Mouse (Mus musculus) hindbrain, embryonic 16.5 days (tissue): ENCODE measurements at regions not wholly inside any gene's neighbourhood (a gene's known extent, or its start where the extent isn't known, plus 50 kb on each side); places are given as distances from the start of the nearest gene placed in this dataset.

ENCODE experiments used
- ATAC-seq: fragments of 200-750 bp; cut with Nextera tagmentation; 2 replicates; pipeline ENCODE4 v1.8.0; 2017; ENCODE audit warnings: moderate TSS enrichment, moderate library complexity
- H3K27ac ChIP-seq: fragments of 300-500 bp; sonication (generic); 2 replicates; pipeline ENCODE4 v1.5.1; 2014; ENCODE audit warnings: low read depth, mild to moderate bottlenecking, control low read depth, low read length, moderate library complexity
- H3K27me3 ChIP-seq: fragments of 300-500 bp; sonication (generic); replicated peaks from 2 replicates; pipeline ENCODE4 v1.6.1; 2014; ENCODE audit warnings: low read length; ENCODE audit not compliant: control insufficient read depth, insufficient read depth
- H3K36me3 ChIP-seq: fragments of 300-500 bp; sonication (generic); 2 replicates; pipeline ENCODE4 v1.6.1; 2014; ENCODE audit warnings: mild to moderate bottlenecking, low read length, moderate library complexity, mixed read lengths; ENCODE audit not compliant: control insufficient read depth, insufficient read depth
- H3K4me1 ChIP-seq: fragments of 300-500 bp; sonication (generic); 2 replicates; pipeline ENCODE4 v1.6.1; 2014; ENCODE audit warnings: low read depth, low read length; ENCODE audit not compliant: control insufficient read depth, insufficient read depth
- H3K4me2 ChIP-seq: fragments of 300-500 bp; sonication (generic); 2 replicates; pipeline ENCODE4 v1.6.1; 2014; ENCODE audit warnings: mild to moderate bottlenecking, low read length, control low read depth, moderate library complexity
- H3K4me3 ChIP-seq: fragments of 300-500 bp; sonication (generic); 2 replicates; pipeline ENCODE4 v1.5.1; 2014; ENCODE audit warnings: mild to moderate bottlenecking, low read length, control low read depth, moderate library complexity
- H3K9ac ChIP-seq: fragments of 300-500 bp; sonication (generic); 2 replicates; pipeline ENCODE4 v1.6.1; 2014; ENCODE audit warnings: low read depth, mild to moderate bottlenecking, control low read depth, low read length, moderate library complexity
- H3K9me3 ChIP-seq: fragments of 300-500 bp; sonication (generic); 2 replicates; pipeline ENCODE4 v1.6.1; 2014; ENCODE audit warnings: mild to moderate bottlenecking, low read length, moderate library complexity; ENCODE audit not compliant: control insufficient read depth
- WGBS: fragments of 180-500 bp; shearing (Covaris S2); extraction: QIAGEN DNeasy Blood & Tissue Kit; methylation state at CpG from one replicate; pipeline ENCODE4 v1.1.7; 2014; 5-methylcytosine and 5-hydroxymethylcytosine counted together

DNA sequence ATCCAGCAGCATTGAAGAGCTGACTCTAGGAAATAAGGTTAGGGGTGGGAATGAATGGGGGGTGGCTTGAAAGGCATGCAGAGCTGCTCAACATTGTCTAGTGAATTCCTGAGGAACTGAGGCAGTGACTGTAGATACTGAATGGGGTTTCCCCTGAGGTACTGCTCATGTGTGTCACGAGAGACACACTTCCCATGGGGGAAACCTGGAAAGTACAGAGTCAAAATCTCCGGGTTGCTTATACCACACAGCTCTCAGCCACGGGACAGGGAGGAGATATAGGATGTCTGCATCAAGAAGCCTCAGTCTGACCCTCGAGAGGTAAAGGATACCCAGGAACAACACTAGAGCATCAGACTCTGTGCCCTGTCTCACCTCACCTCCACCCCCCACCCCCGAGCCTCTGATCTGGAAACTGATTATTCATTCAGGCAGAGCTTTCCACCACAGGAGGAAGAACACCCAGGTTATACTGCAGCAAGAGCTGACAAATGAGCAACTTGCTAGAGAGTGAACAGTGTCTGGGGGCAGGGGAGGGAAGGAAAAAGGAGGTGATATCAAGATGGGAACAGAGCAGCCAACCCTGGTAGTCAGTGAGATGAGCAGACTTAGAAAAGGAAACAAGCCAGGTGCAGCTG lies 102.3 kb upstream of the Nfe2l3 start:
- Histone ChIP-seq H3K4me3 (no peak overlapping the region), H3K27ac (no peak overlapping the region), H3K36me3 (no peaks in the 10 kb centered on the region), H3K4me1 (peaks cover 2% of the 10 kb centered on the region; the same call in 1 of the 2 replicates), H3K27me3 (no peaks in the 10 kb centered on the region), H3K9me3 (no peaks in the 10 kb centered on the region), H3K9ac (no peak overlapping the region), H3K4me2 (no peak overlapping the region)
- ATAC-seq, result no peak
- WGBS, result 63% methylated on average over 5 of the region's 5 CpGs

DNA sequence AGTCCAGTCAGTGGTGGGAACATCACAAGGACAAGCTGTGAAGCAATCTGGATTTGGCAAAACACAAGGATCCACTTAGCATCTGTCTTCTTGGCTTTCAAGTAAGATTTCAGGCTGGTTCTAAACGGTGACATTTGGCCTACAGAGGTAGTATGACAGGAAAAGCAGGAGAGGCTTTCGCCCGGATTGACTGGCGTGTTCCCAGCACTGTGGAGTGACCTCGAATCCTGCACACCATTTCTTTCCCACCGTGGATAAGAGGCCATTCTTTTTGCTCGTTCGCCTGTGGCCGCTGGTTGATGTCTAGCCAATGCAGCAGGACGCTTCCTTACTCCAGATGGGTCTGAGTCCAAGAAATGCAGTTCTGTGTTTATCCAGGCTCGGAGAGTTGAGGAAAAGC lies 99.6 kb upstream of the Nfe2l3 start:
- Histone ChIP-seq H3K9me3 (no peaks in the 10 kb centered on the region), H3K4me1 (peaks cover 2% of the 10 kb centered on the region; the same call in 1 of the 2 replicates), H3K4me3 (no peak overlapping the region), H3K9ac (no peak overlapping the region), H3K36me3 (no peaks in the 10 kb centered on the region), H3K4me2 (peak overlapping the region; percentile 16; the same call in 1 of the 2 replicates), H3K27me3 (no peaks in the 10 kb centered on the region), H3K27ac (no peak overlapping the region)
- WGBS, result 52% methylated on average over 11 of the region's 11 CpGs
- ATAC-seq, result peak; percentile 51; the same call in 1 of the 2 replicates

GRCm38 (mm10) chr6:51333722-51334360 lies 98.6 kb upstream of the Nfe2l3 start:
- Histone ChIP-seq H3K9ac (no peak overlapping the region), H3K27ac (peak overlapping the region; percentile 48; the same call in 1 of the 2 replicates), H3K9me3 (no peaks in the 10 kb centered on the region), H3K4me3 (no peak overlapping the region), H3K4me1 (peaks cover 2% of the 10 kb centered on the region; the same call in 1 of the 2 replicates), H3K27me3 (no peaks in the 10 kb centered on the region), H3K36me3 (no peaks in the 10 kb centered on the region), H3K4me2 (no peak overlapping the region)
- 43% methylated on average over 7 of the region's 7 CpGs for WGBS
- ATAC-seq, result no peak

DNA sequence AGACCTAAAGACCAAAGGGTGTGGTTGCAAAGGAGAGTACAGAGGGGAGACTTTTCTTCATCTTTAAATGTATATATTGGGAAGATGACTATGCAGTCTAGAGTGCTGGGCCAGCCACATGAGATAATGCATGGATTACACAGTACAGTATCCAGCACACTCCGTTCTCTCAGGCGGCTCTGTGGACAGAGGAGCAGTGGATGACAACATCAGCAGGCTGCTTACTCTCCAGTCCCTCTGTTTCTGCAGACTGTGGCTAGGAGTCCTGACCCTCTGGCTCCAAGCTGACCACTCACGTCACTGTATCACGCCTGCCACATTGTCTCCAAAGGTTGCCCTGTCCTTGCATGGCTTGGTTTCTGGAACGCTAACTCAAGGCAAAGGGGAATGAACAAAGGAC lies 97.2 kb upstream of the Nfe2l3 start:
- H3K4me3 ChIP-seq, result no peak overlapping the region
- H3K9ac ChIP-seq, result no peak overlapping the region
- ATAC-seq, result no peak; the same call in 1 of the 2 replicates
- no peaks in the 10 kb centered on the region for H3K36me3 ChIP-seq
- H3K4me2 ChIP-seq, result no peak overlapping the region
- H3K27me3 ChIP-seq, result no peaks in the 10 kb centered on the region
- WGBS, result 76% methylated on average over 5 of the region's 5 CpGs
- H3K27ac ChIP-seq, result no peak overlapping the region
- peaks cover 2% of the 10 kb centered on the region; the same call in 1 of the 2 replicates for H3K4me1 ChIP-seq
- no peaks in the 10 kb centered on the region for H3K9me3 ChIP-seq

- no peak overlapping the region for H3K27ac ChIP-seq
- no peaks in the 10 kb centered on the region for H3K27me3 ChIP-seq
- no peaks in the 10 kb centered on the region for H3K36me3 ChIP-seq
- H3K9ac ChIP-seq, result no peak overlapping the region
- H3K9me3 ChIP-seq, result no peaks in the 10 kb centered on the region
- no peak for ATAC-seq
- WGBS, result 73% methylated on average over 2 of the region's 2 CpGs
- no peak overlapping the region for H3K4me3 ChIP-seq
- H3K4me1 ChIP-seq, result no peaks in the 10 kb centered on the region; the same call in 1 of the 2 replicates
- no peak overlapping the region for H3K4me2 ChIP-seq
These were observed 93.2 kb upstream of the Nfe2l3 start for GRCm38 (mm10) chr6:51339301-51339700.

DNA sequence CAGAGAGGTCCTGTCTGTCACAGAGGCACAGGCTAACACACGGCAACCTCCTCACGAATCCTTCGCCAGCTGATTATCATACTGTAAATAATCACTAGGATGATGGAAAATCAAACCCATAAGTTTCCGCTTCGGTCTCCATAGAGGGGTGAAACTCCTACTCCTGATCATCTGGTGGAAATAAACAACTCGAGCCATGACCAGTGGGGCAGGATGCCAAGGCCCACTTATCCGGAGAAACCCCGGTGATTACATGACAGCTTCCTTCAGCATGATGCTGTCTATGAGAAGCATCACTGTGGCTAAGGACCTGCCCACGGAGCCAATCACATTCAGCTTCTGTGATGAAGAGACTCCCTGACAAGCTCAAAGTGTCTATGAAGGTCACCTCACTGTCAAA lies 84.7 kb upstream of the Nfe2l3 start:
- no peaks in the 10 kb centered on the region for H3K36me3 ChIP-seq
- ATAC-seq, result no peak
- no peak overlapping the region for H3K9ac ChIP-seq
- H3K27me3 ChIP-seq, result no peaks in the 10 kb centered on the region
- no peak overlapping the region for H3K4me2 ChIP-seq
- H3K4me3 ChIP-seq, result no peak overlapping the region
- 77% methylated on average over 9 of the region's 9 CpGs for WGBS
- H3K9me3 ChIP-seq, result no peaks in the 10 kb centered on the region
- no peak overlapping the region for H3K27ac ChIP-seq
- no peaks in the 10 kb centered on the region for H3K4me1 ChIP-seq

DNA sequence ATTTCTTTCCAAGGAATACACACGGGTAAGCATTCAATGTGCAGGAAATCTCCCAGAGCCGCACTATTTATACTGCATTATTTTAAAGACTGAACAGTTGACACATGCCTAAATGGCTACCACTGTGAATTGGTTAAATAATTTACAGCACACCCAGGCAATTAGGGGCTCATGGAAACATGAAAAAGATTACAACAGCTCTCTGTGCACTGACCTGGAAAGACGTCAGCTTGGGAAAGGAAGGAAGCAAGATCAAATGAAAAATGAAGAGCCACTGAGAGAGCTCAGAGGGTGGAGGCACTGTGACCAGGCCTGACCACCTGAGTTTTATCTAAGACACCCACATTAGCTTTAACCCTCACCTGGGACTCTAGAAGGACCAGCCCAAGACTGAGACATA lies 82.7 kb upstream of the Nfe2l3 start:
- 51% methylated on average over 3 of the region's 3 CpGs for WGBS
- Histone ChIP-seq H3K4me2 (no peak overlapping the region), H3K27ac (no peak overlapping the region)

GRCm38 (mm10) chr6:51355041-51355440 lies 77.4 kb upstream of the Nfe2l3 start:
- no peak overlapping the region for H3K4me2 ChIP-seq
- WGBS, result 88% methylated on average over 11 of the region's 11 CpGs
- H3K27me3 ChIP-seq, result no peaks in the 10 kb centered on the region
- no peaks in the 10 kb centered on the region for H3K9me3 ChIP-seq
- H3K36me3 ChIP-seq, result no peaks in the 10 kb centered on the region
- H3K27ac ChIP-seq, result no peak overlapping the region
- no peak overlapping the region for H3K4me3 ChIP-seq
- ATAC-seq, result no peak
- no peaks in the 10 kb centered on the region for H3K4me1 ChIP-seq
- H3K9ac ChIP-seq, result no peak overlapping the region

More for the DNA sequence above, 82.7 kb upstream of the Nfe2l3 start:
- Histone ChIP-seq H3K36me3 (no peaks in the 10 kb centered on the region), H3K9ac (no peak overlapping the region), H3K4me3 (no peak overlapping the region), H3K27me3 (no peaks in the 10 kb centered on the region), H3K4me1 (no peaks in the 10 kb centered on the region), H3K9me3 (no peaks in the 10 kb centered on the region)
- no peak for ATAC-seq

DNA sequence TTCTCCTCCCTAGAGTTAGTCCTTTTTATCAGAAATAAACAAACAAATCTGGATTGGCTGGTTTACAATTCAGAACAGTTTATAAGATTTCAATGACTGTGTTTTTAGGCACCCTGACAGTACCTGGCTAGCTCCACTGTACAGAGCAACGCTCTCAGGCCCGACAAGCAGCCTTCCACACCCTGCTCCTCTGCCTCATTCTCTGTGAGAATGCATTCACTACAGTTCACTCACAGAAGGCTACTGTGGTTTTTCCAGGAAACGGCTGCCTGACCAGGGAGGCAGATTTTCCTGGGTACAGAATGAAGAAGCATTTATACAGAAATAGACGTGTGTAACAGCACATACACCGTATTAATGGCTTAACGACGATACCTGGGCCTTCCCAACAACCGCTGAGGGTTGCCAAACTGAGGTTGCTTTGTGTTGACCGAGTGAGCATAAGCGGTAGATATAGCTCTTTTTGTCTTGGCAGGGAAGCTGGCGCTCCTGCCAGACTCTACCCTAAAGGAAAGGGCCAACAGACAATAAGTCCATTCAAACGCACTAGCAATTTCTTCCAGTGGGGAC lies 70.8 kb upstream of the Nfe2l3 start:
- no peak overlapping the region for H3K4me3 ChIP-seq
- no peak overlapping the region for H3K9ac ChIP-seq
- WGBS, result 52% methylated on average over 12 of the region's 12 CpGs
- no peaks in the 10 kb centered on the region for H3K9me3 ChIP-seq
- no peak overlapping the region for H3K4me2 ChIP-seq
- no peaks in the 10 kb centered on the region for H3K27me3 ChIP-seq
- no peaks in the 10 kb centered on the region for H3K36me3 ChIP-seq
- H3K4me1 ChIP-seq, result no peaks in the 10 kb centered on the region
- no peak for ATAC-seq
- H3K27ac ChIP-seq, result 0 out of 2 replicates have a peak overlapping the region, but pooled peaks have one; percentile 1
